Comparison of ENCODE assay signal across 21 mouse cellular contexts in the genomic region with DNA sequence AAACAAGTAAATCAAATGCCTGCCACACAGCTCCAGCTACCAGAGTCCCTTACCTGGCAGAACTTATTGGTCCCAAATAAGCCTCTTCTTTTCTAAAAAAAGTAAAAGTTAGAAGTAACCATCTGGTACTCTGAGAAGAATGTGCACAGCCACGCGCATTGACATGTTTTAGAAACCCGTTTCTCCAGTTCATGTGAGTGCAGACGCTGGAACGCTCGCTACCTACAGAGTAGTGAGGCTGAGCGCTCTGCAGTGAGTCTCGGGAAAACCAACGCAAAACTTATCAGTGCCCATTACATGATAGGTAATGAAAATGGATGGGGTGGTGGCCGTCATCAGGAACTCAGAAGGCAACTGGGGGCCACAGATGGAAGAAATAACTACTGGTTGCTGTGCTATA.
DNase-seq lines count a peak whose midpoint lies in the region; ATAC-seq and TF ChIP-seq lines count a peak whose summit lies in the region.
"Had no signal": no experiment of that assay in that cellular context is flagged by ENCODE, and none has a peak within 500 bp of the region (broad histone marks: within the 10 kb centered on the region; RNA-seq: fewer than 3 reads in every experiment).

No protein-coding gene starts in this region.

- peak; percentile 20 for DNase-seq in embryo, embryonic 10 days (ENCODE audit: low spot score)
- no peak for DNase-seq in embryo, embryonic 10.5 days (ENCODE audit: low spot score)
- peak; percentile 32 for DNase-seq in limb, embryonic 11.5 days (ENCODE audit: low spot score)
- no peak for DNase-seq in limb, embryonic 10.5 days (ENCODE audit: low spot score)
- DNase-seq in embryonic facial prominence, embryonic 10.5 days (ENCODE audit: low spot score): peak; percentile 18
- peak; percentile 22 for DNase-seq in limb, embryonic 14.5 days (ENCODE audit: low spot score)
- DNase-seq in liver: no peak
- DNase-seq: adrenal gland, postnatal 10 days; B cell, adult 2 months; cerebellum, adult 11 months; cerebellum, adult 8-10 months; cerebellum, postnatal 14 days; forebrain, postnatal 0 days; gastrocnemius, postnatal 14 days had no signal

- H3K4me3 ChIP-seq in limb, embryonic 11.5 days (ENCODE audit: low read depth, low read length): no peak overlapping the region
- no peak overlapping the region for H3K4me3 ChIP-seq in limb, embryonic 10.5 days
- no peak overlapping the region for H3K4me3 ChIP-seq in embryonic facial prominence, embryonic 10.5 days
- no peak overlapping the region for H3K4me3 ChIP-seq in limb, embryonic 14.5 days (replicated peaks; ENCODE audit: low read length)
- H3K4me3 ChIP-seq: embryonic facial prominence, embryonic 13.5 days; forebrain, embryonic 13.5 days; heart, embryonic 12.5 days; hindbrain, embryonic 15.5 days had no signal

- no peak overlapping the region for H3K27ac ChIP-seq in limb, embryonic 11.5 days (replicated peaks; ENCODE audit: low read depth, low read length)
- H3K27ac ChIP-seq in limb, embryonic 10.5 days: no peak overlapping the region
- H3K27ac ChIP-seq in embryonic facial prominence, embryonic 10.5 days (replicated peaks): no peak overlapping the region
- no peak overlapping the region for H3K27ac ChIP-seq in limb, embryonic 14.5 days (replicated peaks; ENCODE audit: low read depth, low read length)
- H3K27ac ChIP-seq: embryonic facial prominence, embryonic 13.5 days; forebrain, embryonic 13.5 days; hindbrain, embryonic 15.5 days had no signal

- H3K9ac ChIP-seq in limb, embryonic 11.5 days (ENCODE audit: low read length): no peak overlapping the region
- H3K9ac ChIP-seq in limb, embryonic 14.5 days (ENCODE audit: low read depth, low read length, severe bottlenecking): no peak overlapping the region
- H3K9ac ChIP-seq: embryonic facial prominence, embryonic 13.5 days; forebrain, embryonic 13.5 days; forebrain, postnatal 0 days; heart, embryonic 12.5 days; hindbrain, embryonic 15.5 days had no signal

- no peak for TF ChIP-seq POLR2A in limb, embryonic 14.5 days (IDR thresholded peaks at IDR 0.05; ENCODE audit: borderline replicate concordance, extremely low read depth, insufficient read depth, insufficient read length)

- no peaks in the 10 kb centered on the region for H3K27me3 ChIP-seq in limb, embryonic 11.5 days (ENCODE audit: control insufficient read depth, insufficient read depth, low read length)
- H3K27me3 ChIP-seq in limb, embryonic 10.5 days (ENCODE audit: low read depth, poor library complexity, severe bottlenecking): 0 out of 2 replicates have a peak, but pooled peaks cover 10% of the 10 kb centered on the region
- no peaks in the 10 kb centered on the region for H3K27me3 ChIP-seq in embryonic facial prominence, embryonic 10.5 days (replicated peaks; ENCODE audit: low read depth, poor library complexity, severe bottlenecking)
- H3K27me3 ChIP-seq in limb, embryonic 14.5 days (ENCODE audit: control insufficient read depth, insufficient read depth, low read length): no peaks in the 10 kb centered on the region
- H3K27me3 ChIP-seq: embryonic facial prominence, embryonic 13.5 days; forebrain, embryonic 13.5 days; heart, embryonic 12.5 days; hindbrain, embryonic 15.5 days had no signal

- no peaks in the 10 kb centered on the region for H3K9me3 ChIP-seq in limb, embryonic 11.5 days (ENCODE audit: control insufficient read depth, low read length)
- no peaks in the 10 kb centered on the region for H3K9me3 ChIP-seq in limb, embryonic 10.5 days (replicated peaks)
- H3K9me3 ChIP-seq in embryonic facial prominence, embryonic 10.5 days: no peaks in the 10 kb centered on the region
- no peaks in the 10 kb centered on the region for H3K9me3 ChIP-seq in limb, embryonic 14.5 days (ENCODE audit: control insufficient read depth, low read length)
- H3K9me3 ChIP-seq: embryonic facial prominence, embryonic 13.5 days; forebrain, embryonic 13.5 days; heart, embryonic 12.5 days; hindbrain, embryonic 15.5 days had no signal

- no peak overlapping the region for H3K4me2 ChIP-seq in limb, embryonic 11.5 days (ENCODE audit: low read depth, severe bottlenecking)
- no peak overlapping the region for H3K4me2 ChIP-seq in limb, embryonic 14.5 days (replicated peaks; ENCODE audit: low read depth, low read length, severe bottlenecking)
- H3K4me2 ChIP-seq: embryonic facial prominence, embryonic 13.5 days; forebrain, embryonic 13.5 days; heart, embryonic 12.5 days; hindbrain, embryonic 15.5 days had no signal

- no peak for ATAC-seq in limb, embryonic 11.5 days (ENCODE audit: insufficient number of reproducible peaks, low FRiP score, low TSS enrichment, low read depth)
- ATAC-seq in limb, embryonic 14.5 days (ENCODE audit: low FRiP score, low read depth): no peak
- ATAC-seq: CD4-positive, CD25-positive, alpha-beta regulatory T cell, adult 4 months; forebrain, embryonic 13.5 days; forebrain, postnatal 0 days; intestine, embryonic 16.5 days had no signal

- H3K36me3 ChIP-seq in limb, embryonic 11.5 days (ENCODE audit: control insufficient read depth, insufficient read depth, low read length): no peaks in the 10 kb centered on the region
- no peaks in the 10 kb centered on the region for H3K36me3 ChIP-seq in limb, embryonic 10.5 days
- no peaks in the 10 kb centered on the region for H3K36me3 ChIP-seq in embryonic facial prominence, embryonic 10.5 days (replicated peaks)
- H3K36me3 ChIP-seq in limb, embryonic 14.5 days (ENCODE audit: control insufficient read depth, insufficient read depth, low read length): no peaks in the 10 kb centered on the region
- H3K36me3 ChIP-seq: embryonic facial prominence, embryonic 13.5 days; G1E; heart, embryonic 12.5 days; hindbrain, embryonic 15.5 days had no signal

- H3K4me1 ChIP-seq in limb, embryonic 11.5 days (ENCODE audit: control insufficient read depth, insufficient read depth, low read length): no peaks in the 10 kb centered on the region
- H3K4me1 ChIP-seq in limb, embryonic 10.5 days: 0 out of 2 replicates have a peak, but pooled peaks cover 3% of the 10 kb centered on the region
- H3K4me1 ChIP-seq in embryonic facial prominence, embryonic 10.5 days: no peaks in the 10 kb centered on the region
- H3K4me1 ChIP-seq in limb, embryonic 14.5 days (ENCODE audit: control insufficient read depth, insufficient read depth, low read length): no peaks in the 10 kb centered on the region
- H3K4me1 ChIP-seq: embryonic facial prominence, embryonic 13.5 days; forebrain, embryonic 13.5 days; heart, embryonic 12.5 days; hindbrain, embryonic 15.5 days had no signal

- WGBS in limb, embryonic 11.5 days: 76% methylated on average over 10 of the region's 10 CpGs
- WGBS in limb, embryonic 10.5 days: 73% methylated on average over 10 of the region's 10 CpGs
- 92% methylated on average over 10 of the region's 10 CpGs for WGBS in embryonic facial prominence, embryonic 10.5 days
- 56% methylated on average over 10 of the region's 10 CpGs for WGBS in limb, embryonic 14.5 days

Comparison
In these comparisons a context has a peak if more than half of its experiments do, and no peak if none do; other contexts are left out.
1. DNase-seq: peak in embryo, embryonic 10 days (single experiment), limb, embryonic 11.5 days (single experiment), embryonic facial prominence, embryonic 10.5 days (single experiment) and limb, embryonic 14.5 days (single experiment); none in embryo, embryonic 10.5 days (single experiment), limb, embryonic 10.5 days (single experiment) and liver (single experiment).